26 mouse cellular contexts compared by ENCODE assay signal in the genomic region with DNA sequence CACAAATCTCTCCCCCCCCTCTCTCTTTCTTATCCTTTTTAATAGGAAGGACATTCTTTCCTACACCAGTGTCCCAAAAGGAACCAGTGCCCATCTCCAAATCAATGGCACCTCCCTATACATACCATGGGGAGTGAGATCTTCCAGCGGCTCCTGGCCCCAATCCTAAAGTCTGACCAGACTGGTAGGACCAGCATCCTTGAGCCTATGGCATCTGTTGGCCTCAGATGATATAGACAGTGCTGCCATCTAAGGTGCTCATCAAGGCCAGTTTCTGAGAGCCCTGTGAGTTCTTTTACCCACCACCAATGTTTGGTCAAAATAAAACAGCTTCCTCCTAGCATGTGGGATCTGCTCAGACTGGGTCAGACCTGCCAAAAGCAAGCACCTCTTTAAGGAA. TPM values are rescaled to one million over a fixed set of nuclear protein-coding genes. Genes with fewer than 3 reads are reported as not detected.
A peak's percentile ranks its signal among the peaks of the same experiment; 100 is the strongest.
DNase-seq lines count a peak whose midpoint lies in the region; ATAC-seq and TF ChIP-seq lines count a peak whose summit lies in the region.
"Had no signal": no experiment of that assay in that cellular context is flagged by ENCODE, and none has a peak within 500 bp of the region (broad histone marks: within the 10 kb centered on the region; RNA-seq: fewer than 3 reads in every experiment).

No protein-coding gene starts in this region.

- whole genome bisulfite sequencing in forebrain, embryonic 15.5 days, result 94% methylated on average over 1 of the region's 1 CpGs
- WGBS in midbrain, embryonic 14.5 days, result 91% methylated on average over 1 of the region's 1 CpGs

- no peaks in the 10 kb centered on the region for H3K36me3 ChIP-seq in forebrain, embryonic 15.5 days
- H3K36me3 ChIP-seq in midbrain, embryonic 14.5 days (ENCODE audit: control insufficient read depth, insufficient read depth, low read length), result peaks cover 5% of the 10 kb centered on the region; the same call in 1 of the 2 replicates
- H3K36me3 ChIP-seq: stomach, embryonic 15.5 days had no signal

- peaks cover 11% of the 10 kb centered on the region; the same call in 1 of the 2 replicates for H3K4me1 ChIP-seq in cortical plate, adult 2 months (ENCODE audit: control insufficient read depth, insufficient read depth, low read length)
- H3K4me1 ChIP-seq in forebrain, embryonic 15.5 days, result peaks cover 38% of the 10 kb centered on the region
- peaks cover 33% of the 10 kb centered on the region for H3K4me1 ChIP-seq in midbrain, embryonic 14.5 days (ENCODE audit: control insufficient read depth, insufficient read depth, low read length)
- H3K4me1 ChIP-seq: stomach, embryonic 15.5 days had no signal

- no peak for TF ChIP-seq POLR2A in cortical plate, adult 2 months (IDR thresholded peaks at IDR 0.05; ENCODE audit: extremely low read depth, insufficient read depth, low read length)

- peak overlapping the region; percentile 47 for H3K4me2 ChIP-seq in forebrain, embryonic 15.5 days (replicated peaks)
- peak overlapping the region; percentile 71 for H3K4me2 ChIP-seq in midbrain, embryonic 14.5 days (ENCODE audit: low read length)

- H3K27me3 ChIP-seq in forebrain, embryonic 15.5 days, result no peaks in the 10 kb centered on the region
- no peaks in the 10 kb centered on the region for H3K27me3 ChIP-seq in midbrain, embryonic 14.5 days (ENCODE audit: control insufficient read depth, insufficient read depth, low read length)
- H3K27me3 ChIP-seq: megakaryocyte, embryonic 14.5 days; stomach, embryonic 15.5 days had no signal

- H3K9me3 ChIP-seq in forebrain, embryonic 15.5 days, result no peaks in the 10 kb centered on the region
- no peaks in the 10 kb centered on the region for H3K9me3 ChIP-seq in midbrain, embryonic 14.5 days (ENCODE audit: control insufficient read depth, low read length)
- H3K9me3 ChIP-seq: megakaryocyte, embryonic 14.5 days; stomach, embryonic 15.5 days had no signal

- no peak for TF ChIP-seq CTCF in cortical plate, adult 2 months (IDR thresholded peaks at IDR 0.05; ENCODE audit: extremely low read depth, insufficient read depth, low read length)

- no peak overlapping the region for H3K9ac ChIP-seq in forebrain, embryonic 15.5 days (replicated peaks)
- no peak overlapping the region for H3K9ac ChIP-seq in midbrain, embryonic 14.5 days (replicated peaks; ENCODE audit: low read length)
- H3K9ac ChIP-seq: liver, embryonic 14.5 days; stomach, embryonic 15.5 days had no signal

- no peak for ATAC-seq in forebrain, embryonic 15.5 days (replicated peaks)
- no peak for ATAC-seq in midbrain, embryonic 14.5 days (ENCODE audit: low FRiP score, low TSS enrichment)
- ATAC-seq: lung, postnatal 0 days had no signal

- peak; percentile 67 for DNase-seq in heart, adult 11 months
- DNase-seq in heart, postnatal 10 days, result no peak
- DNase-seq in midbrain, embryonic 14.5 days, result no peak
- no peak for DNase-seq in gastrocnemius, postnatal 10 days
- DNase-seq in lung, postnatal 4 days, result no peak
- DNase-seq: adrenal gland, adult 2 months; gastrocnemius, postnatal 14 days; heart, postnatal 36 days; kidney, adult 11 months; kidney, postnatal 14 days; retina, postnatal 1 day; thymus, postnatal 14 days had no signal

- H3K27ac ChIP-seq in cortical plate, adult 2 months (ENCODE audit: insufficient read depth, low read length), result no peak overlapping the region
- H3K27ac ChIP-seq in forebrain, embryonic 15.5 days (replicated peaks), result no peak overlapping the region
- no peak overlapping the region for H3K27ac ChIP-seq in midbrain, embryonic 14.5 days (replicated peaks; ENCODE audit: low read depth, low read length)
- H3K27ac ChIP-seq: liver, embryonic 14.5 days; stomach, embryonic 15.5 days had no signal

- peak overlapping the region; percentile 69; the same call in 1 of the 2 replicates for H3K4me3 ChIP-seq in cortical plate, adult 2 months (ENCODE audit: insufficient read depth, low read length)
- H3K4me3 ChIP-seq in forebrain, embryonic 15.5 days, result no peak overlapping the region
- peak overlapping the region; percentile 87 for H3K4me3 ChIP-seq in midbrain, embryonic 14.5 days (replicated peaks; ENCODE audit: low read depth, low read length)
- H3K4me3 ChIP-seq: megakaryocyte, embryonic 14.5 days; stomach, embryonic 15.5 days had no signal

- intact Hi-C loops in heart, postnatal 10 days (cut with DNase I), result loop anchor here (10.0 kb wide), 2 partner anchors 447 to 663 kb away; partner anchors contain the start of genes Mcoln1 and Zfp958

RNA-seq across cellular contexts. Expression of gene Evi5l, which starts 1.6 kb away (rescaled TPM):
- 10 to 100 TPM; 23.6 to 24.2 TPM for total RNA-seq in heart, postnatal 10 days (2021)
- polyA plus RNA-seq in cortical plate, adult 2 months (2012; rRNA removed), result 74.9 and 75.3 TPM in 2 replicates
- 98.4 and 98.9 TPM in 2 replicates for polyA plus RNA-seq in forebrain, embryonic 15.5 days (2015; fragmentation: Nextera tagmentation; extraction: Ambion mirVana)
- polyA plus RNA-seq in midbrain, embryonic 14.5 days (2014; fragmentation: Nextera tagmentation; extraction: Ambion mirVana), result 93.6 and 98.0 TPM in 2 replicates
- total RNA-seq in gastrocnemius, postnatal 10 days (2021), result 10 to 100 TPM; 15.5 to 20.5 TPM

RNA-seq across cellular contexts. Expression of gene Cd209g, which starts 34.0 kb away (rescaled TPM):
- total RNA-seq in heart, postnatal 10 days (2021), result not detected
- polyA plus RNA-seq in cortical plate, adult 2 months (2012; rRNA removed), result 0.09 and 0.23 TPM in 2 replicates
- not detected in 2 replicates for polyA plus RNA-seq in forebrain, embryonic 15.5 days (2015; fragmentation: Nextera tagmentation; extraction: Ambion mirVana)
- not detected in 2 replicates for polyA plus RNA-seq in midbrain, embryonic 14.5 days (2014; fragmentation: Nextera tagmentation; extraction: Ambion mirVana)
- total RNA-seq in gastrocnemius, postnatal 10 days (2021), result under 1 TPM; 0.31 to 0.45 TPM
- total RNA-seq: common myeloid progenitor, adult 5-6 weeks; heart, postnatal 36 days; layer of hippocampus, postnatal 10 days; left cerebral cortex, postnatal 36 days; MEL had no signal
- polyA plus RNA-seq: embryonic facial prominence, embryonic 14.5 days; heart, embryonic 11.5 days; lung, postnatal 0 days; neural tube, embryonic 11.5 days; small intestine, adult 2 months; stomach, embryonic 15.5 days had no signal

RNA-seq across cellular contexts. Expression of gene Prr36, which starts 49.3 kb away (rescaled TPM):
- total RNA-seq in heart, postnatal 10 days (2021), result under 1 TPM in 1 of 2 experiments, not detected in 1; 0.05 TPM
- polyA plus RNA-seq in cortical plate, adult 2 months (2012; rRNA removed), result 16.7 and 18.6 TPM in 2 replicates
- polyA plus RNA-seq in forebrain, embryonic 15.5 days (2015; fragmentation: Nextera tagmentation; extraction: Ambion mirVana), result 40.5 and 52.5 TPM in 2 replicates
- polyA plus RNA-seq in midbrain, embryonic 14.5 days (2014; fragmentation: Nextera tagmentation; extraction: Ambion mirVana), result 51.8 and 67.1 TPM in 2 replicates
- total RNA-seq in gastrocnemius, postnatal 10 days (2021), result under 1 TPM; 0.16 to 0.21 TPM
- total RNA-seq: heart, postnatal 36 days had no signal

RNA-seq across cellular contexts. Expression of gene Lrrc8e, which starts 58.7 kb away (rescaled TPM):
- under 1 TPM; 0.12 to 0.42 TPM for total RNA-seq in heart, postnatal 10 days (2021)
- 0.04 TPM in 1 of 2 replicates, not detected in the other for polyA plus RNA-seq in cortical plate, adult 2 months (2012; rRNA removed)
- not detected in 2 replicates for polyA plus RNA-seq in forebrain, embryonic 15.5 days (2015; fragmentation: Nextera tagmentation; extraction: Ambion mirVana)
- polyA plus RNA-seq in midbrain, embryonic 14.5 days (2014; fragmentation: Nextera tagmentation; extraction: Ambion mirVana), result 0.07 TPM in 1 of 2 replicates, not detected in the other
- total RNA-seq in gastrocnemius, postnatal 10 days (2021), result under 1 TPM in 1 of 2 experiments, not detected in 1; 0.29 TPM
- total RNA-seq: common myeloid progenitor, adult 5-6 weeks; layer of hippocampus, postnatal 10 days; left cerebral cortex, postnatal 36 days had no signal
- polyA plus RNA-seq: neural tube, embryonic 11.5 days had no signal
